Mouse (Mus musculus): ENCODE results near the gene Hoxb6. TPM values are rescaled to one million over a fixed set of nuclear protein-coding genes. Genes with fewer than 3 reads are reported as not detected.

The Hoxb6 gene
- polyA plus RNA-seq (2012; rRNA removed), result 1.0 and 8.3 TPM in 2 replicates

DNA sequence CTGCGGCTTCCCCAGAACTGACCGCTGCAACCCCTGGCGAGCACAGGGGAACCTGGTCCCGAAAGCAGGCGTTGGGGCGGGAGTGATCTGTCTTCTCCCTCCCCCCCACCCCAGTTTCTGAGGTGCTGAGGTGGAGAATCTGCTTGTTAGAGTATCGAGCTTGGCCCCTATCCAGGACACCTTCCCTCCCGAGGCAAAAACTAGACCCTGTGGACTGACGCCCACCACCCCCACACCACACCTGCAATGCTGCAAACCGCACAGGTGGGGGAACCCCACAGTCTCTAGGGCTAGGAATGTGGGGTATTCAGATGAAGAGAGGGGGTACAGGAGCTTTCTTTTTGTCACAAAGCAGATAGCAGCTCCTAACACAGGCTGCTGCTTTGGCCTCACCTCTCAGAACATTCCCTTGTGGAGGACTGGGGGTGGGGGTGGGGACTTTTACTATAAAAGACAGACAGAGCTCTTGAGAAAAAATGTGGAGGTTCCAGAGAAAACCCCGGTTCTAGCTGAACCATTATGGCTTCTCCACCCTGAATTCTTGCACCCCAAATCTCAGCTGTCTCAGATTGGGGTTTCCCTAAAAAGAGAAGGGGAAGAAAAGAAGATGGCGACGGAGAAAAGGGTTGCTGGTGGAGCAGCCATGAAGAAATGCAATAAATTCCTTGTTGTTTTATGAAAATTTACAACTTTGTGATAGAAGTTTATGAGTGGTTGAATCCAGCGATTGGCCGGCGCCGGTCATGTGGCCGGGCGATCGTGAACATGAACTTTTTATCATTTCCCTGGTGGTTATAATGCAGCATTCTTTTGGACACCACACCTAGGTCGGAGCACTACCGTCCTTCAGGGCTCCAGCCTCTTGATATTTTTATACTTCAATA is at the start of gene Hoxb6:
Gene Hoxb6 (plus strand): TSS at position 796 of the 884 bp plus-strand sequence.
- peak within 1 kb of the TSS; percentile 63 for H3K27ac ChIP-seq (ENCODE audit: insufficient read depth, low read depth, low read length)
- peak within 1 kb of the TSS; percentile 66 for H3K4me3 ChIP-seq (ENCODE audit: low read depth, low read length)
- peaks cover 3% of the 10 kb centered on the region; the same call in 1 of the 2 replicates for H3K4me1 ChIP-seq (ENCODE audit: control insufficient read depth, insufficient read depth, insufficient read length, low read length)
- H3K36me3 ChIP-seq (ENCODE audit: control insufficient read depth, insufficient read depth, low read length), result no peaks in the 10 kb centered on the region
- no peak for TF ChIP-seq CTCF (IDR thresholded peaks at IDR 0.05; ENCODE audit: extremely low read depth, insufficient read length, insufficient replicate concordance, low read depth, low read length)
- no peak for TF ChIP-seq POLR2A (IDR thresholded peaks at IDR 0.05; ENCODE audit: low read depth, low read length)
- 12% methylated on average over 22 of the region's 22 CpGs for WGBS
- H3K27me3 ChIP-seq (ENCODE audit: control insufficient read depth, insufficient read depth, low read length), result peaks cover 63% of the 10 kb centered on the region

DNA sequence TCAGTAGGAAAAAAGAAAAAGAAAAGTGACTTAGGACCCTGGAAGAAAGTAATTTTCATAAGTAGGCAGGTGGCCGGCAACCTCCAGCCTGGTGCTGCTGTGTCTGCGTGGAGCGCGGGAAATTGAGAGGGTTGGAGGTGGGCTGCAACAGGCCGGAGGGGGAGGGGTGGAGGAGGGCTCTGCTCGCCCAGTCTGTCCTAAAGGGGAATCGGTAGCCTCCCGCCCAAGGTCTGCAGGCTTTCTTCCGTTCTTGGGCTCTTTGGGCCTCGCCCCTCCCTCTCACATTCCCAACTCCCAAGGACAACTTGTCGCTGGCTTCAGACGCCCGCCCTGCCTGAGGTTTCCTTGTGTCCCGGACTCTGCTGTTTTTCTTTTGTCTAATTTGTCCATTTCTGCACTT is 41.4 kb upstream of the Hoxb6 start:
- WGBS, result 5% methylated on average over 14 of the region's 14 CpGs
- TF ChIP-seq CTCF (IDR thresholded peaks at IDR 0.05; ENCODE audit: extremely low read depth, insufficient read length, insufficient replicate concordance, low read depth, low read length) (no peak), POLR2A (IDR thresholded peaks at IDR 0.05; ENCODE audit: low read depth, low read length) (no peak)
- H3K36me3 ChIP-seq (ENCODE audit: control insufficient read depth, insufficient read depth, low read length), result no peaks in the 10 kb centered on the region
- no peak overlapping the region for H3K27ac ChIP-seq (ENCODE audit: insufficient read depth, low read depth, low read length)
- peaks cover 55% of the 10 kb centered on the region for H3K27me3 ChIP-seq (ENCODE audit: control insufficient read depth, insufficient read depth, low read length)
- H3K4me3 ChIP-seq (ENCODE audit: low read depth, low read length), result no peak overlapping the region; the same call in 1 of the 2 replicates
- H3K4me1 ChIP-seq (ENCODE audit: control insufficient read depth, insufficient read depth, insufficient read length, low read length), result no peaks in the 10 kb centered on the region

DNA sequence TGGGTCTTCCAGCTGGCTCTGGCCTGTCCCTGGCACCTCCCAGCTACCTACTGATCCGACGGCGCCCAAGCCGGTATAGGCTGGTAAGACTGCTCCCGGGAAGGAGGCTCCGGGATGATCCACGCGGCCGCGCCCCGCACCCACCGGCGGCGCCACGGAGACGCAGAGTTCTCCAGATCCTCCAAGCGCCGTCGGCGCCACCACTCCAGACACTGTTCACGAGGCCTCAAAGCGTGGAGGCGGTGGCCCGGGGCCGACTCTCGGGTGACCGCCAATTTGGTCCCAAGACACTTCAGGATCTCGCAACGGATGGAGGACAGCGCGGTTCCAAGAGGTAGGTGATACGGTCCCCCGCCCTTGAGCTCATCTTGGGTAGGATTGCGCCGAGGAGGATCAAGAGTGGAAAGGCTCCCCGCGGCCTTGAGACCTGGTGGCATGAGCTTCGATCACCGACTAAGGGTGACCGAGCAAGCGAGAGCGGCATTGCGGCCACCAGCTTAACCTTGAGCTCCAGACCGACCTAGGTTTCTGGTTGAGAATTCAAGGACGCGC is 40.7 kb upstream of the Hoxb6 start:
- peaks cover 62% of the 10 kb centered on the region for H3K27me3 ChIP-seq (ENCODE audit: control insufficient read depth, insufficient read depth, low read length)
- no peaks in the 10 kb centered on the region for H3K4me1 ChIP-seq (ENCODE audit: control insufficient read depth, insufficient read depth, insufficient read length, low read length)
- TF ChIP-seq POLR2A (IDR thresholded peaks at IDR 0.05; ENCODE audit: low read depth, low read length), result no peak
- TF ChIP-seq CTCF (IDR thresholded peaks at IDR 0.05; ENCODE audit: extremely low read depth, insufficient read length, insufficient replicate concordance, low read depth, low read length), result no peak
- H3K36me3 ChIP-seq (ENCODE audit: control insufficient read depth, insufficient read depth, low read length), result no peaks in the 10 kb centered on the region
- H3K27ac ChIP-seq (ENCODE audit: insufficient read depth, low read depth, low read length), result no peak overlapping the region
- 4% methylated on average over 46 of the region's 46 CpGs for WGBS
- H3K4me3 ChIP-seq (ENCODE audit: low read depth, low read length), result peak overlapping the region; percentile 16; the same call in 1 of the 2 replicates

DNA sequence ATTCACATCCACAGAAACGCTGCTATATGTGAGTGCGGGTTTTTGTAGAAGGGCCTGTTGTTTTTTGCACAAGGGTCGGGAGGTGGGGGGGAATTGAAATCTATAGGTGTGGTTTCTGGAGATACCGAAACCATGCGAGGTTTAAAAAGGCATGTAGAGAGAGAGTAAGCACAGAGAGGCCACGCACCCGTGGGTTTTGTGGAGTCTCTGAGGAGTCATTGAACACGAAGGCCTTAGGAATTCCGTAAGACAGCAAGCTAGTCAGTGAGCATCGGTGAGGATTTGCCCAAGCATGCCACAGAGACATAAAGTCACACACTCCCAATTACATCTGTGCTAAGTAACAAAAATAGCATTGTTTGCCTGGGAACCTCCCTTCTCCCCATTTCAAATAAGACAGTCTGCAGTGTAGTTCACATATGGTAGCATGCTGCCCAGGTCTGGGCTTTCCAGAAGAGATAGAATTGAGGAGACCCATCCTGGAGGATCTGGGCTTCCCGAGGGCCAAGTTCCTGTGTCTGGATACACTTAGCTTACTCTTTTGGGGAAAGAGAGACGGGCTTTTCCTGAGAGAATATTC is 39.6 kb upstream of the Hoxb6 start:
- TF ChIP-seq CTCF (IDR thresholded peaks at IDR 0.05; ENCODE audit: extremely low read depth, insufficient read length, insufficient replicate concordance, low read depth, low read length) (no peak), POLR2A (IDR thresholded peaks at IDR 0.05; ENCODE audit: low read depth, low read length) (no peak)
- Histone ChIP-seq H3K36me3 (ENCODE audit: control insufficient read depth, insufficient read depth, low read length) (no peaks in the 10 kb centered on the region), H3K4me1 (ENCODE audit: control insufficient read depth, insufficient read depth, insufficient read length, low read length) (no peaks in the 10 kb centered on the region), H3K4me3 (ENCODE audit: low read depth, low read length) (no peak overlapping the region), H3K27ac (ENCODE audit: insufficient read depth, low read depth, low read length) (no peak overlapping the region), H3K27me3 (ENCODE audit: control insufficient read depth, insufficient read depth, low read length) (peaks cover 72% of the 10 kb centered on the region)
- WGBS, result 14% methylated on average over 12 of the region's 12 CpGs

DNA sequence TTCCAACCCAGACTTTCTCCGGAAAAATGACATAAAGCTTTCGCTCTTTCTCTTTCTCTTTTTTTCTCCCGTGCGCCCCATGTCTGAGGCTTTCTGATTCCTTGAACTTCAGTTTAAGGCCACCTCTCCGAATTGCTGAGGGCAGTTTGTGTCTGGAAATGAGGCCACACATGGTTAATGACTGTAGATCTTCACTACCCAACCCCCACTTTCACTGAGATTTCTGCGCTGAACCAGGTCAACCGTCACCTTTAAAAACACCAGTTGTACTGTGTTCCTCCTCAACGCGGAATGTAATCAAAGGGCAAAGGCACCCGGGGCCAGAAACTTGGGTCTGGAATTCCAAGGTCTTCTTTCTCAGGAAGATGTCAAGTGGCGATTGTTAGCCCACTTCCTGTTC is 38.1 kb upstream of the Hoxb6 start:
- TF ChIP-seq CTCF (IDR thresholded peaks at IDR 0.05; ENCODE audit: extremely low read depth, insufficient read length, insufficient replicate concordance, low read depth, low read length) (no peak), POLR2A (IDR thresholded peaks at IDR 0.05; ENCODE audit: low read depth, low read length) (no peak)
- no peaks in the 10 kb centered on the region for H3K4me1 ChIP-seq (ENCODE audit: control insufficient read depth, insufficient read depth, insufficient read length, low read length)
- H3K36me3 ChIP-seq (ENCODE audit: control insufficient read depth, insufficient read depth, low read length), result no peaks in the 10 kb centered on the region
- WGBS, result 6% methylated on average over 11 of the region's 11 CpGs
- H3K4me3 ChIP-seq (ENCODE audit: low read depth, low read length), result no peak overlapping the region
- H3K27ac ChIP-seq (ENCODE audit: insufficient read depth, low read depth, low read length), result no peak overlapping the region
- peaks cover 84% of the 10 kb centered on the region for H3K27me3 ChIP-seq (ENCODE audit: control insufficient read depth, insufficient read depth, low read length)

DNA sequence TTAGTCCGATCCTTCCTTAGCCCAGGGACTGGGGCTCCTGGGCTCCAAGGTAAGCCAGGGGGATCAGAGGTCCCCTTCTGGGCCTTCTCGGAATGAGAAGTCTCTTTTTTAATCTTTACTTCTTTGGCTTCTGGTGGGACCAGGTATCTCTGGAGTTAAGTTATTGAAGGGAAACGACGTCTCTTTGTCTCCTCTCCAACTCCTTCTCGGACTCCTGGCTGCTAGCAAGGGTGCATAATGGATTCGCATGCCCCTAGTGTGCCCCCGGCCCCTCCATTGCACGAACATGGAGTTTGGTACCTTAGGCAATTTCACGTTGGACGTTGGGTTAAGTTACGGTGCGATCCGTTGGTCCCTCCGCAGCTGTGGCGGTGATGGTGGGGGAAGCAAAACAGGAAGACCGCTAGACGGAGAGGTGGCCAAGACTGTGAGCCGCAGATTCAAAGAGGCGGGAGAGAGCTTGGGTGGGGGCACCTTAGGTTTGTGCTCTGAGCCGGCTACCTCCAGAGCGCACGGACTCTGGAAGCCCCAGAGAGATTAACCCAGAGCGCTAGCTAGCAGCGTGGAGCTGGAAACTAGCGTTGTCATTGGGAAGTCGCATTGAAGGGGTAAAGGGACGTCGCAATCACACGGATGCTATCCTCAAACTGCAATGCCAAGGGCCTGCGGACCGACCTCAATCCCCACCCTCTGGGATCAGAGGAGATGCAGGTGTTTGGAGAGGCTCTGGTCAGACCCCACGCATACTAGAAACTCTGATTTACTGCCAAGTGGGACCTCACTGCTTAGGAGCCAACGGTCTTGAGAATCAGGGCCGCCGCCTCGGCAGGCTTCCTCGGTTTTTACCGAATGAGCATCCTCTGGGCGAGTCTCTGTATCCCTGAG is 36.9 kb upstream of the Hoxb6 start:
- no peaks in the 10 kb centered on the region for H3K4me1 ChIP-seq (ENCODE audit: control insufficient read depth, insufficient read depth, insufficient read length, low read length)
- H3K36me3 ChIP-seq (ENCODE audit: control insufficient read depth, insufficient read depth, low read length), result no peaks in the 10 kb centered on the region
- H3K27ac ChIP-seq (ENCODE audit: insufficient read depth, low read depth, low read length), result no peak overlapping the region
- no peak for TF ChIP-seq POLR2A (IDR thresholded peaks at IDR 0.05; ENCODE audit: low read depth, low read length)
- H3K27me3 ChIP-seq (ENCODE audit: control insufficient read depth, insufficient read depth, low read length), result peaks cover 88% of the 10 kb centered on the region
- H3K4me3 ChIP-seq (ENCODE audit: low read depth, low read length), result peak overlapping the region; percentile 2; the same call in 1 of the 2 replicates
- 7% methylated on average over 39 of the region's 39 CpGs for WGBS

Measured in small intestine, adult 2 months (tissue).